Mouse (Mus musculus) forebrain, embryonic 14.5 days (tissue): ENCODE data around the gene Baz1a. TPM values are rescaled to one million over a fixed set of nuclear protein-coding genes. Genes with fewer than 3 reads are reported as not detected.

Experiments used
- ATAC-seq: fragments of 200-750 bp; cut with Nextera tagmentation; 2 replicates; pipeline ENCODE4 v1.8.0; 2017; ENCODE audit warnings: mild to moderate bottlenecking, moderate library complexity
- DNase-seq: peaks from one replicate; pipeline ENCODE4 v3.0.0-alpha.2; 2015; ENCODE audit warnings: low spot score
- H3K27ac ChIP-seq: fragments of 300-500 bp; sonication (generic); 2 replicates; pipeline ENCODE4 v1.5.1; 2014; ENCODE audit warnings: low read depth, mild to moderate bottlenecking, control low read depth, low read length, moderate library complexity
- H3K27me3 ChIP-seq: fragments of 300-500 bp; sonication (generic); replicated peaks from 2 replicates; pipeline ENCODE4 v1.6.1; 2014; ENCODE audit warnings: low read length, control low read depth, mixed read lengths; ENCODE audit not compliant: control insufficient read depth, insufficient read depth
- H3K36me3 ChIP-seq: fragments of 300-500 bp; sonication (generic); 2 replicates; pipeline ENCODE4 v1.6.1; 2014; ENCODE audit warnings: low read length, control low read depth; ENCODE audit not compliant: control insufficient read depth, insufficient read depth
- H3K4me1 ChIP-seq: fragments of 300-500 bp; sonication (generic); 2 replicates; pipeline ENCODE4 v1.6.1; 2014; ENCODE audit warnings: antibody characterized with exemption, low read length, control low read depth; ENCODE audit not compliant: control insufficient read depth, insufficient read depth
- H3K4me2 ChIP-seq: fragments of 300-500 bp; sonication (generic); 2 replicates; pipeline ENCODE4 v1.6.1; 2014; ENCODE audit warnings: mild to moderate bottlenecking, control low read depth, low read length
- H3K4me3 ChIP-seq: fragments of 300-500 bp; sonication (generic); 2 replicates; pipeline ENCODE4 v1.5.1; 2014; ENCODE audit warnings: low read depth, low read length, control low read depth
- H3K9ac ChIP-seq: fragments of 300-500 bp; sonication (generic); 2 replicates; pipeline ENCODE4 v1.6.1; 2014; ENCODE audit warnings: mild to moderate bottlenecking, low read length, control low read depth, moderate library complexity
- H3K9me3 ChIP-seq: fragments of 300-500 bp; sonication (generic); replicated peaks from 2 replicates; pipeline ENCODE4 v1.6.1; 2016; ENCODE audit warnings: low read length, control low read depth, mixed read lengths; ENCODE audit not compliant: control insufficient read depth
- WGBS: fragments of 180-500 bp; shearing (Covaris S2); extraction: QIAGEN DNeasy Blood & Tissue Kit; methylation state at CpG from one replicate; pipeline ENCODE4 v1.1.7; 2014; 5-methylcytosine and 5-hydroxymethylcytosine counted together
- polyA plus RNA-seq: library from polyadenylated mRNA; unstranded; fragments of >200 nt; fragmentation: Nextera tagmentation; extraction: Ambion mirVana; gene quantifications from 2 replicates; pipeline ENCODE4 v1.2.1, GENCODE M21; 2014

Baz1a gene
- polyA plus RNA-seq, 1 experiment from 2014 or later = 13.6 TPM

- no peaks in the 10 kb centered on the region for H3K4me1 ChIP-seq
- 0 out of 2 replicates have a peak, but pooled peaks cover 3% of the 10 kb centered on the region for H3K36me3 ChIP-seq
- no peaks in the 10 kb centered on the region for H3K27me3 ChIP-seq
- DNase-seq (no peak), ATAC-seq (no peak)
- no peak overlapping the region for H3K4me3 ChIP-seq
- H3K4me2 ChIP-seq = no peak overlapping the region
- no peaks in the 10 kb centered on the region for H3K9me3 ChIP-seq
- 100% methylated on average over 2 of the region's 2 CpGs for WGBS
- no peak overlapping the region for H3K9ac ChIP-seq
- no peak overlapping the region for H3K27ac ChIP-seq
These were observed 123.7 kb downstream of the Baz1a start for GRCm38 (mm10) chr12:54890426-54890825.

- no peak overlapping the region for H3K4me2 ChIP-seq
- no peak overlapping the region for H3K9ac ChIP-seq
- H3K27ac ChIP-seq = no peak overlapping the region
- H3K36me3 ChIP-seq = 0 out of 2 replicates have a peak, but pooled peaks cover 3% of the 10 kb centered on the region
- ATAC-seq (no peak), DNase-seq (no peak)
- H3K4me3 ChIP-seq = no peak overlapping the region
- H3K9me3 ChIP-seq = no peaks in the 10 kb centered on the region
- WGBS = 88% methylated on average over 4 of the region's 4 CpGs
- H3K27me3 ChIP-seq = no peaks in the 10 kb centered on the region
- H3K4me1 ChIP-seq = no peaks in the 10 kb centered on the region
These were observed 126.5 kb downstream of the Baz1a start for GRCm38 (mm10) chr12:54887580-54888127.

GRCm38 (mm10) chr12:54879630-54880029 lies 134.5 kb downstream of the Baz1a start:
- ATAC-seq (no peak), DNase-seq (peak; percentile 87)
- no peaks in the 10 kb centered on the region for H3K27me3 ChIP-seq
- H3K4me1 ChIP-seq = no peaks in the 10 kb centered on the region
- 12% methylated on average over 6 of the region's 6 CpGs for WGBS
- no peak overlapping the region for H3K27ac ChIP-seq
- no peak overlapping the region for H3K4me3 ChIP-seq
- no peaks in the 10 kb centered on the region for H3K9me3 ChIP-seq
- H3K9ac ChIP-seq = no peak overlapping the region
- H3K4me2 ChIP-seq = no peak overlapping the region
- H3K36me3 ChIP-seq = no peaks in the 10 kb centered on the region

GRCm38 (mm10) chr12:54879211-54879610 lies 134.9 kb downstream of the Baz1a start:
- H3K9me3 ChIP-seq = no peaks in the 10 kb centered on the region
- no peak overlapping the region for H3K4me2 ChIP-seq
- no peaks in the 10 kb centered on the region for H3K4me1 ChIP-seq
- no peak for DNase-seq
- no peak for ATAC-seq
- H3K27me3 ChIP-seq = no peaks in the 10 kb centered on the region
- no peak overlapping the region for H3K27ac ChIP-seq
- H3K4me3 ChIP-seq = no peak overlapping the region
- 80% methylated on average over 5 of the region's 5 CpGs for WGBS
- no peak overlapping the region for H3K9ac ChIP-seq
- no peaks in the 10 kb centered on the region for H3K36me3 ChIP-seq

GRCm38 (mm10) chr12:54877875-54878274 lies 136.3 kb downstream of the Baz1a start:
- Histone ChIP-seq H3K4me3 (no peak overlapping the region), H3K9me3 (no peaks in the 10 kb centered on the region), H3K9ac (no peak overlapping the region), H3K36me3 (no peaks in the 10 kb centered on the region), H3K4me2 (no peak overlapping the region), H3K27ac (no peak overlapping the region), H3K4me1 (no peaks in the 10 kb centered on the region), H3K27me3 (no peaks in the 10 kb centered on the region)
- DNase-seq = no peak
- no peak for ATAC-seq
- whole genome bisulfite sequencing = 94% methylated on average over 1 of the region's 1 CpGs

GRCm38 (mm10) chr12:54876879-54877278 lies 137.3 kb downstream of the Baz1a start:
- DNase-seq = no peak
- Histone ChIP-seq H3K4me1 (no peaks in the 10 kb centered on the region), H3K9me3 (no peaks in the 10 kb centered on the region), H3K4me3 (no peak overlapping the region), H3K27me3 (no peaks in the 10 kb centered on the region), H3K27ac (no peak overlapping the region), H3K9ac (no peak overlapping the region), H3K36me3 (no peaks in the 10 kb centered on the region), H3K4me2 (no peak overlapping the region)
- 41% methylated on average over 5 of the region's 5 CpGs for WGBS
- no peak for ATAC-seq

- Histone ChIP-seq H3K4me3 (no peak overlapping the region), H3K36me3 (no peaks in the 10 kb centered on the region), H3K4me2 (no peak overlapping the region), H3K4me1 (no peaks in the 10 kb centered on the region), H3K9me3 (no peaks in the 10 kb centered on the region), H3K27ac (no peak overlapping the region), H3K9ac (no peak overlapping the region), H3K27me3 (no peaks in the 10 kb centered on the region)
- DNase-seq = no peak
- WGBS = 68% methylated on average over 6 of the region's 6 CpGs
- no peak for ATAC-seq
These were observed 139.4 kb downstream of the Baz1a start for GRCm38 (mm10) chr12:54874711-54875110.

GRCm38 (mm10) chr12:54862606-54863535 lies 151.3 kb downstream of the Baz1a start, which contains the start of gene Cfl2:
Gene Cfl2 (minus strand): TSS chr12:54862877.
- peak within 1 kb of the TSS; percentile 64 for H3K4me3 ChIP-seq
- peaks cover 12% of the 10 kb centered on the region for H3K36me3 ChIP-seq
- under 1% methylated on average over 66 of the region's 82 CpGs for WGBS
- H3K27me3 ChIP-seq = no peaks in the 10 kb centered on the region
- peaks cover 12% of the 10 kb centered on the region for H3K4me1 ChIP-seq
- H3K27ac ChIP-seq = peak within 1 kb of the TSS; percentile 99
- peak within 1 kb of the TSS; percentile 83 for H3K9ac ChIP-seq
- DNase-seq (peak; percentile 85), ATAC-seq (peak; percentile 93)
- no peaks in the 10 kb centered on the region for H3K9me3 ChIP-seq
- peak within 1 kb of the TSS; percentile 72 for H3K4me2 ChIP-seq
